Mouse (Mus musculus): ENCODE data around the gene Hoxd3.

Gene Hoxd3

GRCm38 (mm10) chr2:74692808-74693431 is 18.8 kb upstream of the Hoxd3 start:
- DNase-seq (ENCODE audit: low spot score in 2 of 2): no peak

GRCm38 (mm10) chr2:74693432-74693827 is 18.3 kb upstream of the Hoxd3 start:
- DNase-seq (ENCODE audit: low spot score in 2 of 2): no peak

- DNase-seq (ENCODE audit: low spot score in 2 of 2): no peak
Observed at GRCm38 (mm10) chr2:74694066-74694465, 17.7 kb upstream of the Hoxd3 start.

- DNase-seq (ENCODE audit: low spot score in 2 of 2): no peak
Observed at GRCm38 (mm10) chr2:74695383-74695782, 16.3 kb upstream of the Hoxd3 start.

- DNase-seq (ENCODE audit: low spot score in 2 of 2): no peak
Observed at GRCm38 (mm10) chr2:74695813-74696430, 15.8 kb upstream of the Hoxd3 start.

GRCm38 (mm10) chr2:74696442-74697335 is 15.0 kb upstream of the Hoxd3 start:
- DNase-seq (ENCODE audit: low spot score in 2 of 2): no peak

GRCm38 (mm10) chr2:74697567-74698121 is 14.1 kb upstream of the Hoxd3 start, which contains the start of gene Hoxd9:
Hoxd9 (plus strand) TSS chr2:74697727.
- peak in 1 of 2 experiments; percentile 61 for DNase-seq (ENCODE audit: low spot score in 2 of 2)

- DNase-seq (ENCODE audit: low spot score in 2 of 2): no peak
Observed at GRCm38 (mm10) chr2:74698201-74699052, 13.3 kb upstream of the Hoxd3 start.

GRCm38 (mm10) chr2:74699053-74699430 is 12.7 kb upstream of the Hoxd3 start:
- no peak for DNase-seq (ENCODE audit: low spot score in 2 of 2)

GRCm38 (mm10) chr2:74699664-74700545 is 11.8 kb upstream of the Hoxd3 start:
- DNase-seq (ENCODE audit: low spot score in 2 of 2): no peak

- no peak for DNase-seq (ENCODE audit: low spot score in 2 of 2)
Observed at GRCm38 (mm10) chr2:74700546-74701112, 11.1 kb upstream of the Hoxd3 start.

GRCm38 (mm10) chr2:74701949-74702819 is 9.5 kb upstream of the Hoxd3 start:
- DNase-seq (ENCODE audit: low spot score in 2 of 2): peak in 1 of 2 experiments; percentile 54

- no peak for DNase-seq (ENCODE audit: low spot score in 2 of 2)
Observed at GRCm38 (mm10) chr2:74702820-74703219, 8.9 kb upstream of the Hoxd3 start.

GRCm38 (mm10) chr2:74703317-74703716 is 8.4 kb upstream of the Hoxd3 start:
- DNase-seq (ENCODE audit: low spot score in 2 of 2): no peak

- no peak for DNase-seq (ENCODE audit: low spot score in 2 of 2)
Observed at GRCm38 (mm10) chr2:74703720-74704392, 7.9 kb upstream of the Hoxd3 start.

- no peak for DNase-seq (ENCODE audit: low spot score in 2 of 2)
Observed at GRCm38 (mm10) chr2:74704393-74704998, 7.2 kb upstream of the Hoxd3 start, which contains the start of gene Hoxd8. Hoxd8 (plus strand) TSS chr2:74704615.

- no peak for DNase-seq (ENCODE audit: low spot score in 2 of 2)
Observed at GRCm38 (mm10) chr2:74704999-74705466, 6.7 kb upstream of the Hoxd3 start.
